Mouse (Mus musculus) megakaryocyte progenitor cell, adult 5-6 weeks (primary cell): ENCODE measurements around the gene Col5a2. TPM values are rescaled to one million over a fixed set of nuclear protein-coding genes. Genes with fewer than 3 reads are reported as not detected.
"Not testable (repeated sequence)": the region's sequence is repeated elsewhere in the genome, so short reads cannot be mapped to it uniquely, and the experiment has no call there.

Source experiments
- ATAC-seq: replicated peaks from 2 replicates; pipeline ENCODE4 v1.8.0; 2016; ENCODE audit warnings: mild to moderate bottlenecking, moderate TSS enrichment, inconsistent platforms; ENCODE audit not compliant: poor library complexity
- total RNA-seq, 2 experiments: library from RNA; stranded (forward) in 1 of 2; stranded (reverse) in 1 of 2; fragments of 157-497, 149-512 nt in 1 of 2; fragments of 200-1000 nt in 1 of 2; gene quantifications; 2 replicates each; pipeline versions ENCODE4 v1.2.3 to v1.2.4; 2015 to 2017

The Col5a2 gene
- total RNA-seq, 2 experiments from 2014 or later, result not detected

GRCm38 (mm10) chr1:45430520-45430919, 72.6 kb downstream of the Col5a2 start:
- no peak for ATAC-seq

- ATAC-seq, result not testable (repeated sequence)
Measured at GRCm38 (mm10) chr1:45429145-45429544, 73.9 kb downstream of the Col5a2 start.

DNA sequence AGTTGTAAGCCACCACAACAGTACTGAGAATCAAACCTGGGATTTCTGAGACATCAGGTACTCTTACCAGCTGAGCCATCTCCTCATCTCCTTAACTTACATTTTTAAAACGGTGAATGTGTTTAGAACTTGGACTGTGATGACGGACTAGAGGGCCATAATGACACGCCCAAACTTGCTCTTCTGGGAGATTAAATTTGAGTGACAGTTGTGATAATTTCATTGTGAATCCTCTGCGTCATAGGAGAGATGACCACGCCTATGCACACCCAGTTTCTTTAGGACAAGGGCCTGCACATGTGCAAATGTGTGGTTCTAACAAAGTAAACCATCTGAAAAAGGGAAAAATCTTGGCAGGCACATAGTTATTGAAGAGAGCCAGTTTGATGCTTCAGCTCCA, 79.2 kb downstream of the Col5a2 start:
- no peak for ATAC-seq

GRCm38 (mm10) chr1:45420554-45420953, 82.5 kb downstream of the Col5a2 start:
- ATAC-seq, result no peak

DNA sequence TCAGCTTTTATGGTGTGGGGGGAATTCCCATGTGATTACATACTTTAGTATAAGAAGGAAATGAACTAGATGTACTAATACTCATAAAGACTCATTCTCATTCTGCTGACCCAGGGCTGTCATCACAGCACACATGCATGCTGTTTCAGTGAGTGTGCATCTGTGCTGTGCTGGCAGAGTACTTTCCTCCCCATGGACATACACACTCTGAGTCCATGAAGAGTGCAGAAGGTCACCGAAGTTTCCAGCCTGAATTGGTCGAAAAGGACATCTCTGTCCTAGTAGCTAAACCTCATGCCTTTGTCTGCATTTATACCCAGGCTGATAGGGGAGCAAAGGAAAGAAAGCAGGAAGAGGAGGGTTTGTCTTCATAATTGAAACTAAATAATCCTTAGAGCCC, 83.2 kb downstream of the Col5a2 start:
- no peak for ATAC-seq

DNA sequence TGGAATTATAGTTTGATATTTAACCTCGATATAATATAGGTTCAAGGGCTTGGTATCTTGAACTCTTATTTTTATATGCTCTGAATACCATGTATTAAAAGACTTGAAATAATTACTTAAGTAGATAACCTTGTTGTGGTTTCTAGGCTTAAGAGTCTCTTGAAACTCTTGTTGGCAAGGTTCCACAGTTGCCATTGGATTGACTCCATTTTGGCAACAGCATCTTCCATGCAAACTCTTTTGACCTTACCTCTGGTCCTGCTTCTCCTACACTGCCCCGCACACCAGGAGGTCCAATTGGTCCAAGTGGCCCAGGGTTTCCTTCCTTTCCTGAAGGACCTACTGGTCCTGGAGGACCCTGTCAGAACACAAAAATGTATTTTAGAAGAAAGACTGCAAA, 121.2 kb downstream of the Col5a2 start:
- ATAC-seq, result no peak

DNA sequence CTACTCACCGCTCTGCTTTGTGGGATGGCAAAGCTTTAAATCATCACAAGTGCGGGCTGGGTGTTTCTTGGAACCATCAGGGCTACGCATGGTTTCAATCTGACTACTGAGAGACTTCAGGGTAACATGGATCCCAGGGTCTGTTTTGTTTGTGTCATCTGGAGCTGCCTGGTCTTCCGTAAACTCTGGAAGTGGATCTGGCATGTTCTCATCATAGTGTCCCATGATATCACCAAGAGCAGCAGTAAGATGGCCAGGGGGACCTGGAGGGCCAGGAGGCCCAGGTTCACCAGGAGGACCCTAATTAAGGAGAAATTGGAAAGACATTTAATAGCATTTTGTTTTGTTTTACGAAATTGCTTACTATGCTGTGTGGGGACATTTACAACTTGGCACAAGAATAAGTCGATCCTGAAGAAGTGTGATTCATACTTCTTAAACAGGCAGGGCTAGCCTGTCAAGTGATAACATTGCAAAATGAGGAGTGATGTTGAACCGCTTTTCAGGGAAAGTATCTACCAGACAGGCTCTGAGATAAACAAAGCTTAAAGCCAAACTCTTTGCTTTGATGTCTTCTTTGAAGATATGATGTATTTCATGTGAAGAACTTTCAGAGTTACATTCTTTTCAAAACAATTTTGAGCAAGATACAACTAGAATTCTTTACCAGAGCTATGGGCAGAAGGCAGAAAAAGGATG, 122.9 kb downstream of the Col5a2 start:
- no peak for ATAC-seq

DNA sequence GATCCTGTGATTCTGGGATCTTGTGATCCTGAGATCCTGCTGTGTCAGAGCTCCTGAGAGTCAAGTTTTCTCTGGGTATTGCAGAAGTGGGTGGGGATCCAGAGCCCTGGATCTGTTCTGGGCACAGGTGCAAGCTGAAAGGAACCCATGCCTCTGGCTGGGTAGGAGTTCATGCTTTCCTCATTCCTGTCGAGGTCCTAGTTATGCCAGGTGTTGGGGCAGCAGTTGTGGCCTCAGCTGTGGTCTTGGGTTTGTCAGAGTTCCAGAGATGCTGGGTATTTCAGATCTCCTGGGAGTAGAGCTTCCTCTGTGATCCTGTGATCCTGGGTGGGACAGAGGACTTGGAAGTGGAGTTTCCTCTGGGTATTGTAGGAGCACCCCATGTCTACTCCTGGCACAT, 137.7 kb downstream of the Col5a2 start:
- ATAC-seq, result no peak

DNA sequence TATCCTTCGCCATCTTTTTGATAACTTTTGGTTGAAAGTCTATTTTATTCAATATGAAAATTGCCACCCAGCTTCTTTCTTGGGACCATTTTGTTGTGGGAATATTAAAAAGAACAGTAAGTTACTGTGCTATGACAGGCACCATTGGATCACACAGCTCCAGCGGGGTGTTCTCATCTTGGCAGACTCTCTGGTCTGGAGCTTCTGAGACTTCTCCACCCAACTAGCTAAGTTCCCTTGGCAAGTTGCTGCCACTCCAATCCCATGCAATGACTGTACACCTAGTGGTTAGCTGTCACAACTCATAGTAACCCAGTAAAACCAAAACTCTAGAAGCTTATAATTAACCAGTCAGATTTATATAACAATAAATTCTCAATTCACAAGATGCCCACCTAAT, 139.8 kb downstream of the Col5a2 start:
- no peak for ATAC-seq

- ATAC-seq, result no peak
Measured at GRCm38 (mm10) chr1:45359673-45360072, 143.4 kb downstream of the Col5a2 start.

GRCm38 (mm10) chr1:45359147-45359546, 143.9 kb downstream of the Col5a2 start:
- no peak for ATAC-seq

DNA sequence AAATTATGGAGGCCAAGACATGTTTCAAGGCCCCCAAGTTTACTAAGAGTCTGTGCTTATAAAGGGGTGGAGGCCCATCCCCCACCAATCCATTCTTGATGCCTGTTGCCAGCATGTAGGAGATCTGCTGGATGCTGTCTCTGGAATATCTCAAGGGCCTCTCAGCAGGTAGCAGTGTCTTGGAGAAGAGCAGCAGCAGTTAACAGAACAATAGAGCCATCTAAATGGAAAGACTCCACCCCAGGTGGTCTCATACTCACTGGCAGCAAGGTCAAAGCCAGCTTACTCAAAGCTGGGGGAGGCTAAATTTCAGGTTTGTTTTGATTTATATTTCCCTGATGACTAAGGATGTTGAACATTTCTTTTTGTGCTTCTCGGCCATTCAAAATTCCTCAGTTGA, 145.1 kb downstream of the Col5a2 start:
- ATAC-seq, result no peak

- ATAC-seq, result no peak
Measured at GRCm38 (mm10) chr1:45355944-45356343, 147.1 kb downstream of the Col5a2 start.

DNA sequence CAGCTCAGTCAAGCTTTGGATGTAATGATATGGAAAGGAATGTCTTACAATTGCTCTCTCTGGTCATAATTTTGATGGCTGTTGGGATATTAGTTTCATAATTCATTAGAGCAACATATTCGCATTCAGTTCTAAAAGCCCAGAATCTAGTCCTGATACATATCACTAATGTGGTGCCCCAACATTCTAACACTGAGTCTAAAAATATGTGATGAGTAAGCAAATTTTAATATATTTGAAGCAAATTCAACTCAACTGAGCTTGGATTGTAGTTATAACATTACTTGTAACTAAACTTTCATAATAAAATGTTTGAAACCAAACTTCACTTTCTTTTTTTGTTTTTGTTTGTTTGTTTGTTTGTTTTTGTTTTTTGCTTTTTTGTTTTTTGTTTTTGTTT, 173.9 kb downstream of the Col5a2 start:
- ATAC-seq, result no peak

Other genes starting within 250 kb of the Col5a2 start
- not detected in 2 replicates for gene Col3a1, start 191.7 kb downstream of the Col5a2 start, total RNA-seq (2015)
- gene Col3a1, start 191.7 kb downstream of the Col5a2 start, total RNA-seq (2017), result not detected in 2 replicates